ENCODE assay signal across 8 mouse cellular contexts in the genomic region with DNA sequence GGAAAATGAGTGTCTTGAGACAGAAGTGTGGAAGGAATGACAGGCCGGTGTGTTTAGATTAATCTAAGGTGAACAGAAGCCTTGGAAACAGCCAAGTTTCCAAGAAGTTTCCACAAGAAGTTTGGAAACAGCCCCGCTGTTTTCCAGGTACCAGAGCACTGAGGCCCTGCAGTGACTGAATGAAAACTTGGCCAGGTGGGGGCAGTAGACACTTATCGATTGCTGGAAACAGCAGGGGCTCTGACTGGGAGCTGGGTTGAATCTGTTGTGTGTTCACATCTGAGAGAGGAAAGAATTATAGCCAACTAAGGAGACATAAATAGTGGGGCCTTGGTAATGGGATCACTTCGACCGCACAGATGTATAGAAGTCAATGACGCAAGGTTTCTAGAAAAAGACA. TPM values are rescaled to one million over a fixed set of nuclear protein-coding genes. Genes with fewer than 3 reads are reported as not detected.
DNase-seq lines count a peak whose midpoint lies in the region; ATAC-seq and TF ChIP-seq lines count a peak whose summit lies in the region.

No protein-coding gene starts in this region.

- H3K79me2 ChIP-seq in heart, adult 2 months (replicated peaks; ENCODE audit: control insufficient read depth, insufficient read depth, low read length), result no peaks in the 10 kb centered on the region

- TF ChIP-seq POLR2A in heart, adult 2 months (IDR thresholded peaks at IDR 0.05; ENCODE audit: insufficient read depth, low read depth, low read length), result no peak

- DNase-seq in heart, adult 2 months, result no peak
- no peak for DNase-seq in heart, adult 11 months
- DNase-seq in ovary, postnatal 36 days (ENCODE audit: low spot score), result peak; percentile 29
- no peak for DNase-seq in ovary, postnatal 10 days (ENCODE audit: low spot score)
- no peak for DNase-seq in liver, embryonic 14.5 days (ENCODE audit: low read depth in 3 of 3, low spot score in 3 of 3)
- peak; percentile 60 for DNase-seq in thymus, postnatal 4 days
- no peak for DNase-seq in cerebellum, adult 9-10 months

- no peaks in the 10 kb centered on the region for H3K9me3 ChIP-seq in liver, embryonic 14.5 days (ENCODE audit: control insufficient read depth, low read length)

- no peaks in the 10 kb centered on the region for H3K4me1 ChIP-seq in heart, adult 2 months (ENCODE audit: control insufficient read depth, insufficient read depth, low read length)
- H3K4me1 ChIP-seq in liver, embryonic 14.5 days (replicated peaks; ENCODE audit: control insufficient read depth in 2 of 2, insufficient read depth in 2 of 2, low read length in 1 of 2), result no peaks in the 10 kb centered on the region

- no peak for TF ChIP-seq EP300 in heart, adult 2 months (IDR thresholded peaks at IDR 0.05; ENCODE audit: insufficient read depth, low read depth, low read length)
- no peak for TF ChIP-seq EP300 in liver, embryonic 14.5 days (IDR thresholded peaks at IDR 0.05; ENCODE audit: low read depth)

- peak; percentile 58 for TF ChIP-seq CTCF in heart, adult 2 months (IDR thresholded peaks at IDR 0.05)
- TF ChIP-seq CTCF in liver, embryonic 14.5 days (IDR thresholded peaks at IDR 0.05; ENCODE audit: low read depth), result peak; percentile 30

- H3K36me3 ChIP-seq in heart, adult 2 months (ENCODE audit: control insufficient read depth, insufficient read depth, low read length), result no peaks in the 10 kb centered on the region
- no peaks in the 10 kb centered on the region for H3K36me3 ChIP-seq in liver, embryonic 14.5 days (replicated peaks; ENCODE audit: control insufficient read depth, insufficient read depth, low read depth)

- no peak overlapping the region for H3K4me3 ChIP-seq in heart, adult 2 months
- no peak overlapping the region for H3K4me3 ChIP-seq in liver, embryonic 14.5 days (ENCODE audit: insufficient read depth in 1 of 2, low read depth in 2 of 2, low read length in 2 of 2)

- peak; percentile 66; the same call in 1 of the 2 replicates for ATAC-seq in common myeloid progenitor, adult 5-6 weeks (replicated peaks; ENCODE audit: low read depth, poor library complexity, severe bottlenecking)
- ATAC-seq in liver, embryonic 14.5 days (ENCODE audit: insufficient read depth), result no peak

- H3K27me3 ChIP-seq in heart, adult 2 months (ENCODE audit: control insufficient read depth, insufficient read depth, low read length), result no peaks in the 10 kb centered on the region
- H3K27me3 ChIP-seq in liver, embryonic 14.5 days (ENCODE audit: control insufficient read depth, insufficient read depth, low read length), result no peaks in the 10 kb centered on the region

- no peak overlapping the region for H3K27ac ChIP-seq in heart, adult 2 months
- H3K27ac ChIP-seq in liver, embryonic 14.5 days, result no peak overlapping the region

- no peak overlapping the region for H3K9ac ChIP-seq in heart, adult 2 months (ENCODE audit: low read depth, low read length)
- no peak overlapping the region for H3K9ac ChIP-seq in liver, embryonic 14.5 days (replicated peaks)

- H3K4me2 ChIP-seq in liver, embryonic 14.5 days (ENCODE audit: low read depth), result no peak overlapping the region

- intact Hi-C loops in heart, adult 2 months (cut with DNase I), result no loop called here

- WGBS in heart, adult 2 months, result 48% methylated on average over 6 of the region's 6 CpGs
- 42% methylated on average over 6 of the region's 6 CpGs for WGBS in liver, embryonic 14.5 days (ENCODE audit: insufficient replicate concordance)

RNA-seq across cellular contexts. Expression of a gene that starts 13.0 kb away (rescaled TPM):
- 1 to 10 TPM; 4.3 to 4.5 TPM for total RNA-seq in heart, adult 2 months (2021)
- 1.1 TPM in 2 replicates for polyA plus RNA-seq in heart, adult 2 months (2012; rRNA removed)
- 4.6 and 7.7 TPM in 2 replicates for total RNA-seq in common myeloid progenitor, adult 5-6 weeks (2017)
- 0.47 and 0.85 TPM in 2 replicates for polyA plus RNA-seq in liver, embryonic 14.5 days (2012; rRNA removed)
- polyA plus RNA-seq in liver, embryonic 14.5 days (2014; fragmentation: Nextera tagmentation; extraction: Ambion mirVana), result 2.1 and 2.4 TPM in 2 replicates

Comparison
In these comparisons a context has a peak if more than half of its experiments do, and no peak if none do; other contexts are left out.
1. DNase-seq: peak in ovary, postnatal 36 days (single experiment) and thymus, postnatal 4 days (single experiment); none in heart, adult 2 months (0 of 2), heart, adult 11 months (single experiment), ovary, postnatal 10 days (single experiment), liver, embryonic 14.5 days (0 of 3) and cerebellum, adult 9-10 months (single experiment).